Mouse (Mus musculus) C2C12 (cell line): ENCODE measurements around the gene E2f4. TPM values are rescaled to one million over a fixed set of nuclear protein-coding genes. Genes with fewer than 3 reads are reported as not detected.

ENCODE experiments used
- H3K27me3 ChIP-seq: one replicate; pipeline ENCODE4 v1.6.1; 2011; ENCODE audit not compliant: control insufficient read depth, insufficient read depth, insufficient read length
- H3K36me3 ChIP-seq: one replicate; pipeline ENCODE4 v1.6.1; 2011; ENCODE audit not compliant: control insufficient read depth, insufficient read depth
- H3K4me3 ChIP-seq: one replicate; pipeline ENCODE4 v1.5.1; 2011; ENCODE audit warnings: mild to moderate bottlenecking, control low read depth; ENCODE audit not compliant: poor library complexity, insufficient read depth, severe bottlenecking
- H3K79me2 ChIP-seq: one replicate; pipeline ENCODE4 v1.6.1; 2011; ENCODE audit not compliant: control insufficient read depth, insufficient read depth
- H3K79me3 ChIP-seq: one replicate; pipeline ENCODE4 v1.6.1; 2011; ENCODE audit warnings: low read depth, control low read depth
- H3ac ChIP-seq: one replicate; pipeline ENCODE3; 2011; ENCODE audit warnings: low read depth; ENCODE audit not compliant: control insufficient read depth, insufficient read length
- CEBPB ChIP-seq: IDR thresholded peaks from one replicate; pipeline ENCODE4 v1.6.1; 2011; ENCODE audit warnings: low read depth, mild to moderate bottlenecking, control low read depth, moderate library complexity
- CTCF ChIP-seq: IDR thresholded peaks from one replicate; pipeline ENCODE4 v1.5.1; 2011; ENCODE audit not compliant: control insufficient read depth, insufficient read depth, insufficient read length
- FOSL1 ChIP-seq: IDR thresholded peaks from one replicate; pipeline ENCODE4 v1.8.0; 2011; ENCODE audit warnings: mild to moderate bottlenecking, low read length; ENCODE audit not compliant: poor library complexity, insufficient read depth, severe bottlenecking
- MAX ChIP-seq: IDR thresholded peaks from one replicate; pipeline ENCODE4 v1.6.1; 2011; ENCODE audit warnings: mild to moderate bottlenecking, control low read depth
- MYOD1 ChIP-seq: IDR thresholded peaks from one replicate; pipeline ENCODE4 v1.6.1; 2011; ENCODE audit warnings: low read depth; ENCODE audit not compliant: control insufficient read depth, insufficient read length
- MYOG ChIP-seq: IDR thresholded peaks from one replicate; pipeline ENCODE4 v1.6.1; 2011; ENCODE audit not compliant: control insufficient read depth, insufficient read length; ENCODE audit errors: extremely low read depth
- USF1 ChIP-seq: IDR thresholded peaks from one replicate; pipeline ENCODE4 v1.6.1; 2011; ENCODE audit warnings: low read depth, mild to moderate bottlenecking, control low read depth, moderate library complexity
- polyA plus RNA-seq: library from polyadenylated mRNA; unstranded; fragments of >200 nt; fragmentation: generic; extraction: Trizol; gene quantifications from one replicate; pipeline ENCODE4 v1.2.1, GENCODE M21; 2012; ENCODE audit warnings: missing spikeins

Gene E2f4
- polyA plus RNA-seq, 1 experiment, result 59.5 TPM

GRCm38 (mm10) chr8:105313622-105314402 is 16.3 kb downstream of the E2f4 start:
- TF ChIP-seq MYOG (no peak), FOSL1 (no peak), MAX (no peak), CEBPB (no peak), CTCF (no peak), MYOD1 (no peak), USF1 (no peak)
- Histone ChIP-seq H3K36me3 (peaks cover 43% of the 10 kb centered on the region), H3K79me3 (no peaks in the 10 kb centered on the region), H3K79me2 (no peaks in the 10 kb centered on the region), H3K4me3 (no peak overlapping the region), H3ac (no peak overlapping the region), H3K27me3 (no peaks in the 10 kb centered on the region)

DNA sequence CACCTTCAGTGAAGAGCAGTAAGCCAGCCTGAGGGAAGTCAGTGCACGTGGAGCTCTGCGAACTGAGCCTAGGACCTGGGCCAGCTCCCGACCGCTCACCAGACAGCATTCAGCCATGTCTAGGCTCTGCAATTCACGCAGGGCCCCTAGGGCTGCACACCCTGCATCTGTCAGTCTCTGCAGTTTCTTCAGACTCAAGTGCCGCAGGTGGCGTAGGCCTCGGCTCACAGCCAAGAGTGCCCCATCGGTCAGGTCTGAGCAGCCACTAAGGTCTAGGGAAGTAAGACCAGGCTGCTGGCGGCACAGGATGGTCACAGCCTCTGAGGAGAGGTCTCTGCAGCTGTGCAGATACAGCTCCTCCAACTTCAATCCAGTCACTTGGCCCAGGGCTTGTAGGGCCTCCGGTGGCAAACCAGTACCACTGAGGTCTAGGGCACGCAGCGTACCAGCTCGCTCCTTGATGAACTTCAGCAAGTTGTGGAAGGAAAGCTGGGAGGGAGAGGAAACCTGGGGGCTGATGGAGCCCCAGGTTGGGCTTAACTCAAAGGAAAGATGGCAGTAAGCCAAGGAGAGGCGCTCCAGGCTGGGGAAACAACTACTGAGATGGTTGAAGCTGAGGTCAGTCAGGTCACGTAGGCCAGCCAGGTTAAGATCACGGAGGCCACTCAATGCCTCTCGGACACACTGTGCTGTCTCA is 17.8 kb downstream of the E2f4 start:
- Histone ChIP-seq H3ac (no peak overlapping the region), H3K4me3 (no peak overlapping the region), H3K79me2 (no peaks in the 10 kb centered on the region), H3K79me3 (no peaks in the 10 kb centered on the region), H3K36me3 (peaks cover 39% of the 10 kb centered on the region), H3K27me3 (no peaks in the 10 kb centered on the region)
- TF ChIP-seq CTCF (no peak), MYOD1 (no peak), CEBPB (no peak), USF1 (no peak), MYOG (no peak), FOSL1 (no peak), MAX (no peak)

DNA sequence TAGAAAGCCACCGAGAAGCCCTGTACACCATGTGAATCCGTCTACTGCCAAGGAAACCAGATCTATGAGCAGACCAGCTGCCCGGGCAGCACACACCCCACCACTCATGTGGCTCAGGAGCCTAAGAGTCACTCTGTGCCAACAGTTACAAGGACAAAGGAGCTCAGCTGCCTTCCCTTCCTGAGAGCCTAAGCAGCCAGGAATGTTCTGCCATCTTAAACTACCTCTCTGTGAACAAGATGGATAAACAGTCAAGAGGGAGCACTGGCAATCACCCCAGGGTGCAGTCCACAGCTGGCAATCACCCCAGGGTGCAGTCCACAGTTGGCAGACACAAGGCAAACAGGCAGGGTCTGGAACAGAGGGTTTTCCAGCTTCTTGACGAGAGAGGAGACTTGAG is 20.5 kb downstream of the E2f4 start:
- no peaks in the 10 kb centered on the region for H3K27me3 ChIP-seq
- no peak overlapping the region for H3ac ChIP-seq
- H3K4me3 ChIP-seq, result no peak overlapping the region
- H3K79me3 ChIP-seq, result no peaks in the 10 kb centered on the region
- no peak for TF ChIP-seq CTCF
- H3K36me3 ChIP-seq, result peaks cover 37% of the 10 kb centered on the region
- no peaks in the 10 kb centered on the region for H3K79me2 ChIP-seq

- no peaks in the 10 kb centered on the region for H3K79me2 ChIP-seq
- no peak overlapping the region for H3ac ChIP-seq
- no peaks in the 10 kb centered on the region for H3K27me3 ChIP-seq
- H3K36me3 ChIP-seq, result peaks cover 45% of the 10 kb centered on the region
- TF ChIP-seq MYOG (no peak), MAX (no peak), USF1 (no peak), CEBPB (no peak), CTCF (no peak), FOSL1 (no peak)
- no peaks in the 10 kb centered on the region for H3K79me3 ChIP-seq
- H3K4me3 ChIP-seq, result no peak overlapping the region
Measured at GRCm38 (mm10) chr8:105318662-105319190, 21.3 kb downstream of the E2f4 start.

DNA sequence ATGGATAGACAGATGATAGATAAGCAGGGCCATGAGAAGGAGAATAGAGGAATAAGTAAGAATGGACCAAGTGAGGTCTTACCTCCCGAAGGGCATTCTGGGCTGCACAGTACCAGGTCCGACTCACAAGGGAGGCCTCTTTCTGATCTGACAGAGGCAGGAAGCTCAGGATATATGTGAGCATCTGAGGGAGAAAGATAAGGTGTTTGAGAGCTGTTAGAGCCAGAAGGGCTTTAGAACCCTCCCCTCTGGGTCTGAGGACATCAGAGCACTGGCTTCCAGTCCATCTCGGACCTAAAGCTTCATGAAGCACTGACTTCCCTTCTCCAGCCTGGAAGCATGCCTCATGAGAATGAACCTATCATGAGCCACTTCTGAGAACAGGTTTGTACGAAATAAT is 25.7 kb downstream of the E2f4 start:
- TF ChIP-seq USF1, result no peak
- no peak for TF ChIP-seq MAX
- no peak for TF ChIP-seq MYOD1
- no peak for TF ChIP-seq FOSL1
- TF ChIP-seq CEBPB, result no peak
- no peak for TF ChIP-seq MYOG
- TF ChIP-seq CTCF, result no peak
- Histone ChIP-seq H3K27me3 (no peaks in the 10 kb centered on the region), H3K36me3 (peaks cover 38% of the 10 kb centered on the region)

More for the DNA sequence above, 25.7 kb downstream of the E2f4 start:
- Histone ChIP-seq H3K4me3 (no peak overlapping the region), H3K79me2 (peaks cover 34% of the 10 kb centered on the region), H3K79me3 (peaks cover 20% of the 10 kb centered on the region), H3ac (no peak overlapping the region)
